Mouse (Mus musculus) hindlimb bud, embryonic 11.5 days (tissue): Measurements from ENCODE around the gene Gprc5b.

Source experiments
- DNase-seq: peaks from one replicate; pipeline ENCODE4 v3.0.0-alpha.2; 2012; ENCODE audit warnings: low read depth, low spot score; ENCODE audit errors: extremely low spot score

Gprc5b gene

DNA sequence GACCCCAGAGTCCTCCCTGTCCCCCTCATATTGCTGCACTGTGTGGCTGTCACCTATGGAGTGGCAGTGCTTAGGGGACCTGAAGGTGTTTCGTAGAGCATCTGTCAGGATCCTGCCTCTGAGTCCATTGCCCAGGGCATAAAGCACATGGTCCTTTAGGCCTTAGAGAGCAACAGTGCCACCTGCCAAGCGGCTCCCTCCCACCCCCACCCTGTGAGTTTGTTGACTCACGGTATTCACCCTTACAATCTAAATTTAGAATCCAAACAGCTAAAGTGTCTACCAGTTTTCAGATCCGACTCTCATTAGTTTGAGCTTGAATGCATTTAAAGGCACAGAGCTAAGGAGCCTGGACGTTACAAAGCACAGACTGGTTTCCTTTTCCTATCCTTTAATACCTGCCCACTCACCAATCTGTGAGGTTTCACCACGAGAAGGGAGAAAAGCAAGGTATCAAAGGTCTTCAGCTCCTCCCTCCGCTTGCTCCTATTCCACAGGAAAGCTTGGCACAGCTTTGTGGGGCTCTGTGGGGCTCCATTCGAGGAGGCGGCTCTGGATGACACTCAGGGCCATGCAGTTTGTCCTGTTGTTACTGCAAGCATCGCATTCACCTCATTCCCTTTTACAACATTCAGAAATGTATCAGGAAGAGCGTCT lies 41.3 kb downstream of the Gprc5b start:
- DNase-seq = no peak

DNA sequence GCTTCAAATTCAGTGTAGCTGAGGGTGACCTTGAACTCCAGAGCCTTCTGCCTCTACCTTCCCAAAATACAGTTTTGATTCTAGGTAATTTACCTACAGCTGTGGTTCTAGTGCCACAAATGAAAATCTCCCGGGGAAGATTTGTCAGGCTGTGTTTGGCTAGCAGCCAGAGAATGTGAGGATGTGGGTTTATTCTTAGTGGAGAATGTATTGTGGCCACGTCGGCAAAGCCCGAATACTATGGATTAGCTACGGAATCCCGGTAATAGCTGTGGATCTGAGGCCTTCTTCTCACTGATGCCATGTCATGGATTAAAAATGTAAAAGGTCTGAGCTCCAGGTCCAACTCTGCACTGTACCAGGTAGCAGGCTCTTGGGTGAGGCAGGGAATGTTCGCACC lies 45.3 kb downstream of the Gprc5b start:
- DNase-seq = no peak

DNA sequence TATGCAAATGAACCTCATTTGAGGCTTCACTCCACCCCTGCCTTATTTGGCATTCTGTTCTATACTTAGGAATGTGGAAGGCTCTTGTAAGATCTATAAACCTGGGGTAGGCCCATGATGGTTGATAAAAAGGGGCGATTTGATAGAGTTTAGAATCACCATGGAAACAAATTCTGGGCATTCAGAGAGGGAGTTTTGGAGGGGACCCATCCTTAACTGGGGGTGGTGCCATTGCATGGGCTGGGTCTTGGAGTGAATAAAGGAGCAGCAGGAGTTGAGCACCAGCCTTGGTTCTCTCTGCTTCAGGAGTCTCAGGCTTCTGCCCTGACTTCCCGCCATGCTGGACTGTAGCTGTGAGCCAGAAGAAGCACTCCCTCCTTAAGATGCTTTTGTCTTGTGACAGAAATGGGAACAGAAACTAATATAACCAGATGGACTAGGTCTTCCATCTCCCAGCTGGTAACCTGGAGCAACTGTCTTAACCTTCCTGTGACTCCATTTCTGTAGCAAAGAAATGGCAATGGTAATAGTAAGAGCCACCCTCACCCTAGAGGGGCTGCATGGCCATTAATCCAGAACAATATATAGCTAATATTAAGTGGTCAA lies 46.2 kb downstream of the Gprc5b start:
- no peak for DNase-seq

DNA sequence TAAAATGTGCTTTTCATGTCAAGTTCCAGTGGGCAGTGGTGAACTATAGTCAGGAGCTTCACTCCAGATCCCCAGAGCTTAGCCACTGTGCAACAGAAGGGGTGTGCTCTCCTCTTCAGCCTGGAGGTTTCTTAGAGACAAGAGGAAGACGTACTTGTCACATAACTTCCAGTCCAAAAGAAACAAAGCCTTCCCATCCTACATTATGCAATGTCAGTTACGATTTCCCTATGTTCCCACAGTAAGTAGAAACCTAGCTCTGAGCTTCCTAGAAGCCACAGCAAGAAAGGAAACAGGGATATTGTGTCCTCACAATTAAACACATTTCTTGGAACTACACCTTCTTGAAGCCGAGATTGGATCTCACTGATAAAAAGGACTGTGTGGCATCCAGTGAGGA lies 47.8 kb downstream of the Gprc5b start:
- no peak for DNase-seq

DNA sequence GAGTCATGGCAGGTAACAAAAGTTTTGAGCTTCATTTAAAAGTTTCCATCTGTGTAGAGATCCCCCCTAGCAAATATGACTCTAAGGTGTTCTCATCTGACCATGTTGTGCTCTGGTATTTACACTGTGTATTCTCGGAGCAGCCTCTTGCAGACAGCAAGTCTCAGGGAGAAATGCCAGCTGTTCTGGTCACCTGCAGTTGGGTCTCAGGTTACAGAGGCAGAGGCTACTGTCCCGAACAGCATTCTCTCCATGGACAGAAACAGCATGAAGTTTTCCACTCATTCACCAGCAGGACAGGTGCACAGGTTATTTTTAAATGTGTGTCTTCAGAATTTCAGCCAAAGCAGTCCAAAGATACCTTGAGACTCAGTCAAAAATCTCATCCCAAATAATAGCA lies 50.1 kb downstream of the Gprc5b start:
- no peak for DNase-seq

DNA sequence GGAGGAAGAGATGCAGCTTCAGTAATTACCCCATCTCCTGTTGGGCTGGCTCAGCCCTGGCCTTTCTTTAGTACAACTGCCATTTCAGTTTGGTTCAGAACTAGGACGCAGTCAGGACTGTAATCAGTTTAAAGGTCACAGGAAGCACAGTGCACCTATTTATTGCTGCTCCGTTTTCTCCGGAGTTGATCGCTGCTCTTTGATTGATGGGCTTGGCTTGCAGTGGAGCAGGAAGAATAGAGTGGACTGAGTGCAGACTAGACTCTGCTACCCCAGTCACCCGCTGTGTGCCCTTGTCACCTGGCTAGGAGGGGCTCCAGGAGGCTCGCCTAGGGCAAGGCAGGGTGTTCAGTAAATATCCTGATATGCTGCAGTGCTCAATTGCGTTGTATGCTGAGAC lies 51.8 kb downstream of the Gprc5b start:
- DNase-seq = no peak

DNA sequence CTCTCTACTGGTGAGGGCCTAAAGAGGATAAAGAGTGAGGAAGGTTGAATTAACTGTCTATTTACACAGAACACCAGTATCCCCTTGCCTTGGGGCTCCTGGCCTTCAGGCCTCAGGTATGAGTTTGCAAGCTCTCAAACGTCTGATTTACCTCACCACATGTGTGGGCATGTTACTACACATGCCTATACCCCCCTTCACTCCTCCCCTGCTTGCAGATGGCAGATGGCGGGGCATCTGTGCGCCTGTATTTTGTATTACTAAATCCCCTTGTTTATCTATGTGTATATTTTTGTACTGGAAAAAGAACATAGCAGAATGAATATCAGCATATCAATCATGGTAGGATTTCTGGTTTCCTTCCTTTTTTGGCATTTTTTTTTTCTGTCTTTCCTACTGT lies 52.7 kb downstream of the Gprc5b start:
- no peak for DNase-seq

DNA sequence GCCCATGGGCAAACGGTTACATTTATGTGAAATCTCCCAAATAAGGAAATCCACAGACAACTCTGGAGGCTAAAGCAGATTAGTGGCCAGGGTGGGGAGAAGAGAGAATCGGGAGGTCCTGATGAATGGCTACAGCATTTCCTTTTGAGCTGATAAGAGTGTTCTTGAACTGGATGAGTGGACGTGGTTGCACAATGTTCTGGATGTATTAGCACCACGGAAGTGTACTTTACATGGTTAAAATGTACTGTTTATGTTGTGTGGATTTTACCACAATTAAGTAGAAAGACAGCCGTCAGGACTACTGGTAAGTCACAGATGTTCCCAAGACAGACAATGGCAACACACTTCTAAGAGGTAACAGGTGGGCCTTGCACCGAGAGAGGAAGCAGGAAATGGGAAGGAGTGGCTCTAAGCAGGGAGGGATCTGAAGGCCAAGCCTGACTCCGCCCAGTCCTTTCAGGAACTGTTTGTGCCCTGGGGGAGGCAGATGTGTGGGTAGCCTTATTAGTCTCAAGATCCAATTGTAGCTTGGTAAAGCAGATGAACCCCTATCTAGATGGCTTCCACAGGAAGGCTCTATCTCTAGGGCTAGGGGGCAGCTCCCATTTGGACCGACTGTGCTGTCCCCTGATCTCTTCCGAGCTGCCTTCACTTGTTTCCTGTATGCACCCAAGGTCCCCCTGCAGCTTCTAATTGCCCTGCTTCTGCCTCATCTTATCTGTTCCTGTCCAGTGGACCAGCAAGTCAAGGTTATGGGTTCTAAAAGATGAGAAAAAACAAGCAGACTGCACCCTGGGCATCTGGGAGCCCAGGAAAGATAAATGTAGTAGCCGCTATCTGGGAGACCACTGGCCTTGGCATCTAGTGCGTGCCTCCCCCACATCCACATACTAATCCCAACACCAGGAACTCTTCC lies 57.3 kb downstream of the Gprc5b start:
- no peak for DNase-seq

DNA sequence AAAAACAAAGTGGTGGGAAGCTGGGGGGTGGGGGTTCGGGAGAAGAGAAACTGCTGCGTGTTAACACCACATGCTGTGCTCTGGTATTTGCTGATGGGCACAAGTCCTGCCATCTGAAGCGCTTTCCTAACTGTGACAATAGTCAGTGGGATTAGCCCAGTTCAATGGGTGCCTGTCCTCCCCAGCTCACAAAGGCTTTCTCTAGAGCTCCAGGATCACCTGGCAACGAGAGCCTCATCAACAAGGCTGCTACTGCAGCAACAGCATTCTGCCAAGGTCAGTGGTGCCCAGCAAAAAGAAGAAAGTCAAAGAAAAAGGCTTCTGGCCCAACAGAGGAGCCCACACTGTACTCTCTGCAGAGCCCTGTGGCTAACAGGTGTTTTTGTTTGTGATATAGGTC lies 58.2 kb downstream of the Gprc5b start:
- no peak for DNase-seq

DNA sequence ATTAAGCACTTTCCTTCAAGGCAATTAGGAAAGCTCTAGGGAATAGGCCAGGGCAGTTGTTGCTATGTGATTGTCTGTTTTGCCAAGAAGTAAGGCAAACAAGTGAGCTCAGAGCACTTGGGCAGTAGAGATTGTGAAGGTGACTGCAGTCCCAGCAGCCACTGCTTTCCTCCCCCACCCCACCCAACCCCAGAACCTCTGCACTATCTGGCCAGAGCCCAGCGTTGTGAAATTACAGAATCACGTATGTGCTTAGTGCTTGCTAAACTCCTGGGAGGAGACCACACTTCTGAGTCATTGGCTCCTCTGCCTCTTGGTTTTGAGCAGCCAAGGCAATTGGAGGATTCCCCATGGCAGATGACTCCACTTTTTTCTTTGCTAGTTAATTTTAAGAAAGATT lies 59.7 kb downstream of the Gprc5b start:
- DNase-seq = no peak

DNA sequence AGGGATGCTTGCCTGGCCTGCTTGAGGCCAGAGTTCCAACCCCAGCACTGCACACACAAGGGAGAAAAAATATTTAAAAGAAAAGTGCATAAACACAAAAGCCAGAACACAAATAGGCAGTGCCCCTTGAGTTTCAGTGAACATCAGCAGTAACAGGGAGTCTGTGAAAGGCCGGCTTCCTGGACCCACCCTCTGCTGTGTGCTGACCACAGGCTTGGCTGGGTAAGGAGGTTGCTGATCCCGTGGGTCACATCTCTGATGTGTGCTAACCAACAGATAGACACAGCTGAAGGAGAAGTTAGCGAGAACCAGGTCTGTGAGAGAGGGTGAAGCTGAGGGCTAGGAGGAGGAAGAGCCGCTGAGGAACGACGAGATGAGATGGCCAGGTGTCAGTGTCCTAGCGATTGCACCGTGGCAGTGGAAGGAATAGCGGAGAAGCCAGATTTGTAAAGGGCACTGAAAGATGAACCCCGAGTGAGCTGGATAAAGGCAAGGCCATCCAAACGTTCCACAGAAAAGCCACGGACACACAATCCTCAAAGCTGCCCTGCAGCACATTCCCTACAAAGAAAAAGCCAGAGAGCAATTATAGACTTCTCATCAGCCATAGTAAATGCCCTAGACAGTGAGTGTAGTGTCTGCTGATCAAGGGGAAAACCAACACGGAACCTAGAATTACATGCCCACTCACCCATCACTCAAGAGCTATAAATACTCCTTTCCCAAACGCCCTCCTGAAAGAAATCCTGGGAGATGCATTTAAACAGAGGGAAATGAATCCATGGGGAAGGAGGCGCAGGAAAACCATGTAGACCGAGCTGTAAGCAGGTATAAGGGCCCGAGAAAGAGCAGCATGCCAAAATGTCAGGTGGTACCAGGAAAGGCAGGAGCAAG lies 63.3 kb downstream of the Gprc5b start:
- no peak for DNase-seq

DNA sequence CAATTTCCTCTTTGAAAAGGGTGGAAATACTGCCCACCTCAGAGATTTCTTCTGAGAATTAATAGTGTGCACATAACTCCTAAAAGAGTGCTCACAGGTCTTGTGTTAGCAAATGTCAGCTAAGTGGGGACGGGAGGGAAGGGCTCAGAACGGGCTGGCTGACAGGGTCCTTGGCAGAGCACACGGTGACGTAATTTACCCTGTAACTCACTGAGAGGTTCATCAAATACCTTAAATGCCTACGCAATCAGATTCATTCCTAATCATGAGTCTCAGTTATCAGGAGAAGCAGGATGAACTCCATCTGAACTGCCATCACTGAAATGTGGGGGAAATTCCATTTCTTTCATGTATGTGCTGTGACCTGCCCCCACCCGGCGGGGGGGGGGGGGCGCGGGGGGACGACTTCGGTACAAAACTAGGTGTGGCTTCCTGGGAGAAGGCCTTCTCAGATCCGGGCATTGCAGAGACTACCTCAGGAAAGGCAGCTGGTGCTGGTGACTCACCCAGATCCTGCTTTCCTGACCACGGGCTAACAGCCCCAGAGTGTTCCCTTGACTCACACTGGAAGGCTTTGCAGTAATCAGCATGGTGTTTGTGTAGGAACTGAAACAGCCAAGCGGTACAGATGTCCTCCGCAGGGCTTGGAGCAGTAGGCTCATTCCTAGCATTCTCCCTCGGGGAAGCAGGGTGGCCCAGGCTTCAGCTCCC lies 65.3 kb downstream of the Gprc5b start:
- no peak for DNase-seq

DNA sequence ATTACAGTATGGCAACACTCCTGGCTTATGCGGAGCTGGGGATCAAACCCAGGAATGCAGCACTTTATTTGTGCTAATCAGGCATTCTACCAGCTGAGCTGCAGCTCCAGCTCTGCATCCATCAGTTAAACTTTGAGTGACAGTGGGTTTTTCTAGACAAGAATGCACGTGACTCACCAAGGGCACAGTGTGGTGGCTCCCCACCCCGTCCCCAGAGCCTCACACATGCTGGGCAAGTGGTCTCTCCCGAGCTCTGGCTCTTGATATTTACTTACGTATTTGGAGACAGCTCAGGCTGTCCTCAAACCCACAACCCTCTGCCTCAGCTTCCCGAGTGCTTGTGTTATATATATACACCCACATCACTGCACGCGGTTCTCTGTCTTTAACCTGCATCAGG lies 66.1 kb downstream of the Gprc5b start:
- DNase-seq = no peak

DNA sequence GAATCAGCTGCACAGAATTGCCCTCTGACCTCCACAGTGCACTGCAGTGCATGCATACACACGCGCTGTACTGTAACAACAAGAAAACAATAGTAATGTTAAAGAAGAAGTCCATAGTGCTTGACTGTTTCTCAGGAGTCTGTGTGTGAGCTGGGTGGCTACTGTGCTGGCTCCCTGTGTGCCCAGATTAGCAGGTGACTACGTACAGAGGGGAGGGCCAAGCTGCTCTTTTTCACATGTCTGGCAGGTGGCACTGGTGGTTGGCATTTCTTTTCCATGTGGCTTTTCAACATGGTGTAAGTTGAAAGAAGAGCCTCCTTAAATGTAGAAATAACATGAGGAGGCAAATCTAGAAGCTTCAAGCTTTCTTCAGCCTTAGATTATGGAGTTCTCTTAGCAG lies 66.7 kb downstream of the Gprc5b start:
- no peak for DNase-seq

DNA sequence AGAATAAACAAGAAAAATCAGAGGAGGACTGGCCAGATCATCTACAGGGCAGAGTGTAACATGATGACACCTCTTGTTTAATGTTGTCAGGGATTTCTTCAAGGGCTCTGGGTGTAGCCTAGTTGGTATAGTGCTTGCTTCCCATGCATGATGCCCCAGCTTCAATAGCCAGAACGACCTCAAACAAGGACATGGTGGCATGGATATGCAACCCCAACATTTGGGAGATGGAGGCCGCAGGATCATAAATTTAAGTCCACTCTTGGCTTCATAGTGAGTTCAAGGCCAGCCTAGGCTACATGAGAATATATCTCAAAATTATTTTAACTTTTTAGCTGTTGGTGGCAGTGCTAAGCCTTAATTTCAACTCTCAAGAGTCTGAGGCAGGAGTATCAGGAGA lies 67.7 kb downstream of the Gprc5b start:
- DNase-seq = no peak

DNA sequence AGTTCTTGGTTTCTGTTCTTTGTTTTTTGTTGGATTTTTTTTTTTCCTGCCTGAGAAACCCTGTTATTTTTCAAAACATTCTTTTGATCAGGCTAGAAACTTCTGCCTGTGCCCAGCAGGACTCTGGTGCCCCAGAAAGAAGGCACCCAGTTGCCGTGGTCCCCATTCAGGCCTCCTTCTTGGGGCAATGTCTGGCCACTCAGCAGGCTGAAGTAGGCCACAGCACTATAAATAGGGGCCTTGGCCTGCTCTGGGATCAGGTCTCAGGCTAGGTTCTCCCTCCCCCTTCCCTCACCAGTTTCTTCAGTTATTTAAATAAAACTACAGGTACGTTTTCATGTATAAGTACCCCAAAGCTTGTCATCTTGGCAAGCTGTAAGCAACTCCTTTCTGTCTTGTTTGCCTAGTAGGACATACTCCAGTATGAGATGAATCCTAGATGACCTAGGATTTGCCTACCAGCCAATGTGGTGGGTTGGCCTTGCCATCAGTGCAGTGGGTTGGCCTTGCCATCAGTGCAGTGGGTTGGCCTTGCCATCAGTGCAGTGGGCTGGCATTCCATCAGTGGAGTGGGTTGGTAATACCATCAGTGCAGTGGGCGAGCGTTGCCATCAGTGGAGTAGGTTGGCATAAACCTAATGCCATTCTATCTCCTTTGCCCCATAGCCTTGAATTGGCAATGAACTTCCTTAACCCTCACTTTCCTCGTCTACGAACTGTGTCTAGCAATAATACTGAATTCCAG lies 68.3 kb downstream of the Gprc5b start:
- no peak for DNase-seq

DNA sequence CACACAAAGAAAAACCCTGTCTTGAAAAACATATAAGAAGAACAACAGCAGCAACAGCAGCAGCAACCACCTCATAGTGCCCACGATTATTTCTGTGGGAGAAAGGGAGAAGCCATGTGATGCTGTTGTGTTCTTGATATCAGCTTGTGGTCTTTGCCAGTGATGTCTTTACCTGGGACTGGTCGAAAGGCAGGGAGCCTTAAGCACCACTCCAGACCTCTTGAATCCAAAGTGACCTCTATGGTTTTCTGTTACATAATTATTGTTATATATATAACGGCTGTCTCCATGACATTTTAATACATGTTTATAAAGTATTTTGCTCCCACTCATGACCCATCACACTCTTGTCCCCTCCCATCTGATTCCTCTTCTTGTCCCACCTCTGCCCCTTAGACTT lies 69.5 kb downstream of the Gprc5b start:
- no peak for DNase-seq

DNA sequence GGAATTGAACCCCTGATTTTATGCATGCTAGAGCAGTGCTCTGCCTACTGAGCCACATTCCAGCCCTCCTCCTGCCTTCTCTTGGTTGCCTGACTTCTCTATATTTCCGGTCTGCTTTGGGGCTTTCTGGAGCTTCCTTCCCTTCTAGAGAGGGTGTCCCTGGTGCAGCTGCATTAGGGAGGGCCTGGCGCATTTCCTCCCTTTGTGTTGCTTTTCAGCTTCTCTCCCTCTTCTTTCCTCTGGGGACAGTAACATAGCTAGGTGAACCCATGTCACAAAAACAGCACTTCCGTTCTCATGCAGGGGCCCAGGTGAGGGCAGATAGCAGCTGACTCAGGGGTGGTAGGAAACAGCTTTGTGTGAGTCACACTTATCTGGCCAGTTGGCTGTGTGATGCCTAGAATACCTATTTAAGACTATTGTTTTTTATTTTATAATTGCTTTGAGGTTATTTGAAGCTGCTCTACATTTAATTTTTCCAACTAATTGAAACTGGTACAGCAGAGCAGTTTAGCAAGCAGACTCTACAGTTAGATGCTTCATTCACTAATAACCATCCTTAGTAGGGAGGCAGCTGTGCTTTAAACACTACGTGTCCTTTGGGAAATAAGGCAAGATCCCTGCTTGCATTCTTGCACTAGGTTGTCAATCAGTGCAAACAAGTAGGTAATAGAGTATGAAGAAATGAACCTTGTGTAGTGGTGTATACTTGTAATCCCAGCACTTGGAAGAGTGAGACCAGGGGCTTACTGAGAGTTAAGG lies 72.4 kb downstream of the Gprc5b start:
- DNase-seq = no peak
